Mouse (Mus musculus) mouse trophoblast stem cell (cell line): ENCODE results near the gene Exoc3l4.

Experiments
- in situ Hi-C, 2 experiments: fragments of 300-500 bp; cut with MseI, MboI; formaldehyde crosslinking; loops; 2 replicates in 1 of 2; 3 replicates in 1 of 2; pipeline ENCODE4 v1.15.1; 2025

The Exoc3l4 gene

GRCm38 (mm10) chr12:111450359-111450758, 33.5 kb downstream of the Exoc3l4 start:
- in situ Hi-C loops: no loop called here

- in situ Hi-C loops: no loop called here
Observed at GRCm38 (mm10) chr12:111451561-111451960, 34.7 kb downstream of the Exoc3l4 start.

- in situ Hi-C loops: no loop called here
Observed at GRCm38 (mm10) chr12:111454021-111454420, 37.2 kb downstream of the Exoc3l4 start.

- in situ Hi-C loops: no loop called here
Observed at GRCm38 (mm10) chr12:111454543-111455280, 37.9 kb downstream of the Exoc3l4 start.

- in situ Hi-C loops: no loop called here
Observed at GRCm38 (mm10) chr12:111455311-111455846, 38.6 kb downstream of the Exoc3l4 start.

- in situ Hi-C loops: no loop called here
Observed at GRCm38 (mm10) chr12:111455860-111456259, 39.0 kb downstream of the Exoc3l4 start.

- in situ Hi-C loops: no loop called here
Observed at GRCm38 (mm10) chr12:111457742-111458141, 40.9 kb downstream of the Exoc3l4 start.

- in situ Hi-C loops: loop anchor here (5.0 kb wide), 2 partner anchors 36 to 41 kb away; no protein-coding TSS in a partner anchor
Observed at GRCm38 (mm10) chr12:111463570-111463969, 46.8 kb downstream of the Exoc3l4 start.

- in situ Hi-C loops: no loop called here
Observed at GRCm38 (mm10) chr12:111466369-111466768, 49.6 kb downstream of the Exoc3l4 start.

GRCm38 (mm10) chr12:111468206-111468605, 51.4 kb downstream of the Exoc3l4 start:
- in situ Hi-C loops: no loop called here

GRCm38 (mm10) chr12:111469507-111469906, 52.7 kb downstream of the Exoc3l4 start:
- in situ Hi-C loops: no loop called here

GRCm38 (mm10) chr12:111471119-111471518, 54.3 kb downstream of the Exoc3l4 start:
- in situ Hi-C loops: no loop called here

GRCm38 (mm10) chr12:111471721-111472120, 54.9 kb downstream of the Exoc3l4 start:
- in situ Hi-C loops: no loop called here

- in situ Hi-C loops: no loop called here
Observed at GRCm38 (mm10) chr12:111472886-111473285, 56.1 kb downstream of the Exoc3l4 start.

- in situ Hi-C loops: no loop called here
Observed at GRCm38 (mm10) chr12:111474384-111474783, 57.6 kb downstream of the Exoc3l4 start.

GRCm38 (mm10) chr12:111474893-111475643, 58.3 kb downstream of the Exoc3l4 start:
- in situ Hi-C loops: no loop called here

GRCm38 (mm10) chr12:111478924-111479323, 62.1 kb downstream of the Exoc3l4 start:
- in situ Hi-C loops: no loop called here

GRCm38 (mm10) chr12:111479917-111480316, 63.1 kb downstream of the Exoc3l4 start:
- in situ Hi-C loops: no loop called here
